Mouse (Mus musculus) heart, embryonic 11.5 days (tissue): ENCODE data around the gene Rfx4. TPM values are rescaled to one million over a fixed set of nuclear protein-coding genes. Genes with fewer than 3 reads are reported as not detected.

ENCODE experiments used
- ATAC-seq: fragments of 200-750 bp; cut with Nextera tagmentation; replicated peaks from 2 replicates; pipeline ENCODE4 v1.8.0; 2017; ENCODE audit warnings: moderate library complexity; ENCODE audit not compliant: insufficient number of reproducible peaks, low FRiP score, low TSS enrichment
- H3K27ac ChIP-seq: fragments of 300-500 bp; sonication (generic); 2 replicates; pipeline ENCODE4 v1.5.1; 2014; ENCODE audit warnings: mild to moderate bottlenecking, low read depth, low read length
- H3K27me3 ChIP-seq: fragments of 300-500 bp; sonication (generic); 2 replicates; pipeline ENCODE4 v1.6.1; 2014; ENCODE audit warnings: mild to moderate bottlenecking, low read length, mixed read lengths; ENCODE audit not compliant: control insufficient read depth, insufficient read depth
- H3K36me3 ChIP-seq: fragments of 300-500 bp; sonication (generic); 2 replicates; pipeline ENCODE4 v1.6.1; 2014; ENCODE audit warnings: mild to moderate bottlenecking, low read length, moderate library complexity, mixed read lengths; ENCODE audit not compliant: control insufficient read depth, insufficient read depth
- H3K4me1 ChIP-seq: fragments of 300-500 bp; sonication (generic); 2 replicates; pipeline ENCODE4 v1.6.1; 2014; ENCODE audit warnings: low read length; ENCODE audit not compliant: control insufficient read depth, insufficient read depth
- H3K4me2 ChIP-seq: fragments of 300-500 bp; sonication (generic); 2 replicates; pipeline ENCODE4 v1.6.1; 2014; ENCODE audit warnings: mild to moderate bottlenecking, moderate library complexity
- H3K4me3 ChIP-seq: fragments of 300-500 bp; sonication (generic); 2 replicates; pipeline ENCODE4 v1.5.1; 2014; ENCODE audit warnings: low read depth, low read length
- H3K9ac ChIP-seq: fragments of 300-500 bp; sonication (generic); 2 replicates; pipeline ENCODE4 v1.6.1; 2014; ENCODE audit warnings: mild to moderate bottlenecking, low read depth, low read length, moderate library complexity
- H3K9me3 ChIP-seq: fragments of 300-500 bp; sonication (generic); replicated peaks from 2 replicates; pipeline ENCODE4 v1.6.1; 2016; ENCODE audit warnings: low read length; ENCODE audit not compliant: control insufficient read depth
- WGBS: fragments of 180-500 bp; shearing (Covaris S2); extraction: QIAGEN DNeasy Blood & Tissue Kit; methylation state at CpG from one replicate; pipeline ENCODE4 v1.1.7; 2014; ENCODE audit not compliant: insufficient replicate concordance; 5-methylcytosine and 5-hydroxymethylcytosine counted together
- polyA plus RNA-seq: library from polyadenylated mRNA; unstranded; fragments of >200 nt; fragmentation: Nextera tagmentation; extraction: Ambion mirVana; gene quantifications from 2 replicates; pipeline ENCODE4 v1.2.1, GENCODE M21; 2014

Rfx4 gene
- polyA plus RNA-seq, 1 experiment from 2014 or later: not detected

DNA sequence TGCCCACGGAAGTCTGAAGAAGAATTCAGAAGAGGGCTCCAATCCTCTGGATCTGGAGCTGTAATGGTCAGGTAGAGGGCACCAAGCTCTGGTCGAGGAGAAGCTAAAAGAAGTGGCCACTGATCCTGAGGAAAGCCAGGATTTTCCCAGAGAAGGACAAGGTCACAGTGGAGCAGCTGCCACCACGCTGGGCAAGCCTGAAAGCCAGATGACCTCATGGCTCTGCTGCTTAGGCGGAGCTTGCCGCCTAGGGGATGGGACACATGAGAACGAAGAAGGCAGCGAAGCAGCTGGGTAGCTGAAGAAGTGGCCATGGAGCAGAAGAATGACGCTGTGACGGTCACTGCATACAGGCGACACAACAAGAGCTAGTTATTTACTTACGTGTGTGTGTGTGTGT, 99.6 kb downstream of the Rfx4 start:
- Histone ChIP-seq H3K27me3 (peaks cover 39% of the 10 kb centered on the region), H3K27ac (no peak overlapping the region), H3K4me1 (peaks cover 8% of the 10 kb centered on the region), H3K4me2 (no peak overlapping the region), H3K36me3 (no peaks in the 10 kb centered on the region), H3K9me3 (no peaks in the 10 kb centered on the region), H3K4me3 (no peak overlapping the region), H3K9ac (no peak overlapping the region)
- no peak for ATAC-seq
- 61% methylated on average over 11 of the region's 11 CpGs for WGBS

DNA sequence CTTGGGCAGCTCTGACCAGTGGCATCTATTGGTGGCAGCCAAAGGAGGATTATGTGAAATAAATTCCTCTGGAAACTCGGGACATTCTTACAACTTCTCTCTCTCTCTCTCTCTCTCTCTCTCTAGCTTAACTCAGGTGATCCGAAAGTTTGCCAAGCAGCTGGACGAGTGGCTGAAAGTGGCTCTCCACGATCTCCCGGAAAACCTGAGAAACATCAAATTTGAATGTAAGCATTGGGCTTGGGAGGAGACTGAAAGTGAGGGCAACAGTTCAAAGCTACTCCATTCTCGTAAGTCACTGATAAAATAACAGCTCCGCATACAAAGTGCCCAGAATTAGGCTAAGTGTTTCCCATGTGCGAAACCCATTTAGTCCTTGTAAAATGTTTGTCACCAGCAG, 102.5 kb downstream of the Rfx4 start:
- Histone ChIP-seq H3K4me3 (no peak overlapping the region), H3K4me1 (no peaks in the 10 kb centered on the region), H3K36me3 (no peaks in the 10 kb centered on the region), H3K9ac (no peak overlapping the region), H3K9me3 (no peaks in the 10 kb centered on the region), H3K27ac (no peak overlapping the region), H3K27me3 (peaks cover 44% of the 10 kb centered on the region), H3K4me2 (peak overlapping the region; percentile 11)
- 36% methylated on average over 8 of the region's 8 CpGs for WGBS
- no peak for ATAC-seq

DNA sequence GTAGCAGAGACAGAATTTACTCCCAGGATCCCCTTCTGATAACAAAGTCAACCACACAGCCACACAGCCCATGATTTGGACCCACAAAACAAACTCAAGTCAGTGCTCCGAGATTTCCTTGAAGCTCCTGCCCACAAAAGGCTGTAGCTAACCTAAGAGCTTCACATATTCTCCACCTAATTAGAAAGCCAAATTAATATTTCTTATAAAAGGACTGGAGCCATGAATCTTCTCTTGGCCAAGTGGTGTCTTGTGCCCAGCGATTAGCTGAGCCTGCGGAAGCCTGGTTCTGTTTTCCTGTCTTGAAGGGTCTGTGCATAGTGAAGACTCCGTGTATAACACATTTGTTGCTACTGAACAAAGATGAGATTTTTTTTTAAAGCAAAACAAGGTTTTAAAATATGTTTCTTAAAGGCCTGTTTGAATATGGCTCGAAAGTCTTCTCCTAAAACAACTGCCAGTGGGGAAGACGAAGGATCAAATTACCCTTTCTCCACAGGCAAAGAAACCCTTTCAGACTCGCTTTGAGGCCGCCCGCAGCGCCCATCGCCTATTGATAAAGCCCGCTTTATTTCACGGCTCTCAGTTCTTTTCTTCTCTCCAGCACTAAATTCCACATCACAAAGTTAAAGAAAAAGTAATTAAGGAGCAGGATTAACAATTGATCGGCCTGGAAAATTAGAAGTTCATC, 103.1 kb downstream of the Rfx4 start:
- peak overlapping the region; percentile 11 for H3K4me2 ChIP-seq
- WGBS: 20% methylated on average over 14 of the region's 14 CpGs
- peaks cover 44% of the 10 kb centered on the region for H3K27me3 ChIP-seq
- ATAC-seq: no peak
- no peak overlapping the region for H3K4me3 ChIP-seq
- H3K4me1 ChIP-seq: no peaks in the 10 kb centered on the region
- H3K36me3 ChIP-seq: no peaks in the 10 kb centered on the region
- H3K27ac ChIP-seq: no peak overlapping the region
- H3K9me3 ChIP-seq: no peaks in the 10 kb centered on the region
- H3K9ac ChIP-seq: no peak overlapping the region

DNA sequence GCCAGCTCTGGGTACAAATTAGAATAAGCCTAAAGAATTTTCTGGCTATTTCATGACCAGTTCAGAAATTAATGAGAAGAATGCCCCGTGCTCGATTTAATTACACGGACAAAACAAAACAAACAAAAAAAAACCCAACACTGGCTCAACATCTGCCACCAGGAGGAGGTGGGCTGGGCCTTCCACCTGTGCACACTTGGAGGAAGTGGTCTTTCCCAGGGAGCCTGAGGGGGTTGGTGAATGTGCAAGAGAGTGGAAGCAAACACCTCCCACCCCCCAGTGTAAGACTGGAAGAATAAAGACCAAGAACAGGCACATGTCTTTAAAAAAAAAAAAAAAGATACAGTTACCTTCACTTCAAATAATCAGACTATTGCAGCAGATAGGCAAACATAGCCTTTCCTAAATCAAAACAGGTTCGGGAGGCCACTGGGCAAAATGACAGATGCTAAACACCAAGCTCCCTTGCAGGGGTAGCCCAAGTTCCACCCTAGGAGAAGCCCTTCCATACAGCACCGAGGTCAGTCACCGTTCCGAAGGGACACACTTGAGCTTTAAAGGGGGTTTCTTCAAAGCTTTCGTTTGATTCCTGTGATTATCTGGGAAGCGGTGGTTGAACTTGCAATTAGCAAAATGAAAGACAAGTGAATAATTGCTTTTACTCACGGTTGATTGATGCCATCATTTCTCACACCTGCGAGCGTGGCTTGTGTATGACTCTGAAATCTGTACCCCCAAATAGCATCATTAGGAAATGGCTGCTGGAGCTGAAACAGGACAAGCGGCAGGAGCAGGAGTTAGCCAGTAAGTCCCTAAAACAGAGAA, 103.9 kb downstream of the Rfx4 start:
- Histone ChIP-seq H3K27ac (no peak overlapping the region), H3K9ac (no peak overlapping the region), H3K4me1 (no peaks in the 10 kb centered on the region), H3K36me3 (no peaks in the 10 kb centered on the region), H3K4me3 (no peak overlapping the region), H3K27me3 (peaks cover 41% of the 10 kb centered on the region), H3K4me2 (no peak overlapping the region), H3K9me3 (no peaks in the 10 kb centered on the region)
- ATAC-seq: no peak
- WGBS: 60% methylated on average over 13 of the region's 13 CpGs

DNA sequence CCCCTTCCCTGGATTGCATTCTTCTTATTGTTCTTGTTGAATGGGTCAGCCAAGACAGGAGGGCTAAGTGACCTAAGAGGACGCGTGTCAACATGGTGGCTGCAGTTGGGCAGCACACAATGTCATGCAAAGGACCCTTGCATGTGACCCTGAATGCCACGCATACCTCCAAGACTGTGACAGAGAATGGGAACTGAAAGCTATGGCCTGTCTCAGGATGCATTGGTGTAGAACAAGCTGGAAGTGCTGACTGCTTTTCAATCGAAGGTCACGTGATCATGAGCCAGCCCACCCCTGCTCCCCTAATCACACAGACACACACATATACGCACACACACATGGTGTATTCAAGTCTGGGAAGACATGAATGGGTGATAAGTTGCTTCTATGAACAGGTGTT, 107.6 kb downstream of the Rfx4 start:
- Histone ChIP-seq H3K4me3 (no peak overlapping the region), H3K36me3 (no peaks in the 10 kb centered on the region), H3K4me2 (no peak overlapping the region), H3K4me1 (no peaks in the 10 kb centered on the region), H3K27me3 (peaks cover 34% of the 10 kb centered on the region), H3K9ac (no peak overlapping the region), H3K27ac (no peak overlapping the region), H3K9me3 (no peaks in the 10 kb centered on the region)
- 77% methylated on average over 6 of the region's 6 CpGs for WGBS
- no peak for ATAC-seq

DNA sequence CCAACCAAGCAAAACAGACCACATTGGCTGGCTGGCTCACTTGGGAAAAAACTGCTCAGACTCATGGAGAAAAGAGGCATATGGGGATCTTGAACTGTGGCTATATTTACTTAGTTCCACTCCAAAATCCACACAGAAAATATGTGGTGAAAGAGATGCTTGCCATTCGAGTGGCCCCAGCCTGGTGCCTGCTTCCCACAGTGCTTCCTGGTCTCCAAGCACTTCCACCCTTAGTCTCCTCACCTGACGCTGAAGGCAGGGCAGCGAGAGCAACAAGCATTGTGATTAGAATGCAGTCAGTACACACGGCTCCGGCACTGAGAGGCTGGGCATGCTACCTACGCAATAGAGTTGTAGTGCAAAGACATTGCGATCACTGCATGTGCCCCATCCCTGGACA, 111.7 kb downstream of the Rfx4 start:
- H3K9me3 ChIP-seq: no peaks in the 10 kb centered on the region
- no peaks in the 10 kb centered on the region for H3K4me1 ChIP-seq
- no peaks in the 10 kb centered on the region for H3K36me3 ChIP-seq
- H3K4me3 ChIP-seq: no peak overlapping the region
- no peak for ATAC-seq
- H3K27me3 ChIP-seq: peaks cover 21% of the 10 kb centered on the region; the same call in 1 of the 2 replicates
- 77% methylated on average over 7 of the region's 7 CpGs for WGBS
- no peak overlapping the region for H3K9ac ChIP-seq
- H3K4me2 ChIP-seq: no peak overlapping the region
- no peak overlapping the region for H3K27ac ChIP-seq

DNA sequence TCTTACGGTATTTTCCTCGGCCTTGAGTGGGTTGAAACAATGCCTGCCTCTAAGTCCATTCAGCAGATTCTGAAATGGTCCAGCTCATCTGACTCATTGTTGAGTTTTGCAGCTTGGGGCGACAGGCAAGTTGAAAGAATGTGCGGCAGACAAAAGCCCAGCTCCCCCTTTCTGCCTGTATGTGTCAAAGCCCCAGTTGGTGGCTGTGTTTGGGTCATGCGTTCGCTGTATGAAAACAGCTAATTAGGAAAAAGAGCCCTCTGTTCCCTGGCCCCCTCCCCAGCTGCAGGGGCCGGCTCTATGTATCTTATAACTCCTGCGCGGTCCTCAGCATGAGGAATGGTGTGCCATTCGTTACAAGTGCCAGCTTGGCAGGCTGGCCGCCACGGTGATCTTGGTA, 115.4 kb downstream of the Rfx4 start:
- ATAC-seq: no peak
- no peak overlapping the region for H3K9ac ChIP-seq
- H3K4me3 ChIP-seq: no peak overlapping the region
- H3K27ac ChIP-seq: no peak overlapping the region
- H3K36me3 ChIP-seq: no peaks in the 10 kb centered on the region
- H3K9me3 ChIP-seq: no peaks in the 10 kb centered on the region
- H3K4me2 ChIP-seq: no peak overlapping the region
- H3K27me3 ChIP-seq: 0 out of 2 replicates have a peak, but pooled peaks cover 13% of the 10 kb centered on the region
- H3K4me1 ChIP-seq: no peaks in the 10 kb centered on the region
- WGBS: 71% methylated on average over 12 of the region's 12 CpGs

DNA sequence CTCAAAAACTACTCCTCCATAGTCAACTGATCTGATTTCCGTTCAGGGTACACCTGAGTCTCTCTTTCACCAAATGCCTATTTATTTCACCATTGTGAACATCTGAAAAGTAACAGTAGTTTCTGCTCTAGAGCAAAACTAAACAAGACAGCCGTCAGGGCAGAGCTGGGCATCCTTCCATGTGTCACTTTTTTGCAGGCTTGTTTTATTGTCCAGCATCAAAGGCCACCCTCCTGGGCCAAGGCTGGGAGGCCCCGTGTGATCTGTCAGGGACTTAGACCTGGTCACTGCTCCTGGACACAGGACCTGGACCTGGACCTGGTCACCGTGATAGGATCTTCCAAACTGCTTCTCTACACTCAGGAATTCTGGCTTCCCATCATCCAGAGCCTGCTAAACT, 116.1 kb downstream of the Rfx4 start:
- Histone ChIP-seq H3K27ac (no peak overlapping the region), H3K36me3 (no peaks in the 10 kb centered on the region), H3K9me3 (no peaks in the 10 kb centered on the region), H3K4me1 (no peaks in the 10 kb centered on the region), H3K27me3 (0 out of 2 replicates have a peak, but pooled peaks cover 12% of the 10 kb centered on the region), H3K4me2 (no peak overlapping the region), H3K4me3 (no peak overlapping the region), H3K9ac (no peak overlapping the region)
- no peak for ATAC-seq
- 74% methylated on average over 4 of the region's 4 CpGs for WGBS
